Mouse (Mus musculus) liver, embryonic 14.5 days (tissue): ENCODE data around the gene Metrn. TPM values are rescaled to one million over a fixed set of nuclear protein-coding genes. Genes with fewer than 3 reads are reported as not detected.
A peak's percentile ranks its signal among the peaks of the same experiment; 100 is the strongest.

Source experiments
- ATAC-seq: fragments of 200-750 bp; cut with Nextera tagmentation; 2 replicates; pipeline ENCODE4 v1.8.0; 2017; ENCODE audit warnings: moderate number of reproducible peaks, mild to moderate bottlenecking, moderate library complexity; ENCODE audit not compliant: insufficient read depth
- DNase-seq, 3 experiments: peaks; one replicate each; pipeline ENCODE4 v3.0.0-alpha.2; 2012 to 2013; ENCODE audit warnings: low read depth in 3 of 3, low spot score in 3 of 3
- H3K27ac ChIP-seq: fragments of 300-500 bp; sonication (generic); 2 replicates; pipeline ENCODE4 v1.5.1; 2014; ENCODE audit warnings: moderate library complexity, mild to moderate bottlenecking, control low read depth, inconsistent platforms
- H3K27me3 ChIP-seq: fragments of 300-500 bp; sonication (generic); 2 replicates; pipeline ENCODE4 v1.6.1; 2014; ENCODE audit warnings: mild to moderate bottlenecking, low read length, moderate library complexity; ENCODE audit not compliant: control insufficient read depth, insufficient read depth
- H3K36me3 ChIP-seq: fragments of 300-500 bp; sonication (generic); replicated peaks from 2 replicates; pipeline ENCODE4 v1.6.1; 2014; ENCODE audit warnings: low read depth; ENCODE audit not compliant: control insufficient read depth, insufficient read depth
- H3K4me1 ChIP-seq, 2 experiments: fragments of 200-500 bp in 1 of 2; fragments of 300-500 bp in 1 of 2; sonication (generic) in 1 of 2; replicated peaks; 2 replicates each; pipeline ENCODE4 v1.6.1; 2012 to 2014; ENCODE audit warnings: antibody characterized with exemption in 1 of 2, inconsistent platforms in 1 of 2, low read length in 1 of 2; ENCODE audit not compliant: control insufficient read depth in 2 of 2, insufficient read depth in 2 of 2
- H3K4me2 ChIP-seq: fragments of 300-500 bp; sonication (generic); 2 replicates; pipeline ENCODE4 v1.6.1; 2014; ENCODE audit warnings: low read depth, mild to moderate bottlenecking, control low read depth, moderate library complexity
- H3K4me3 ChIP-seq, 2 experiments: fragments of 200-500 bp in 1 of 2; fragments of 300-500 bp in 1 of 2; sonication (generic) in 1 of 2; 2 replicates each; pipeline ENCODE4 v1.5.1; 2012 to 2014; ENCODE audit warnings: low read depth in 2 of 2, low read length in 2 of 2, mild to moderate bottlenecking in 2 of 2, control low read depth in 1 of 2, inconsistent platforms in 1 of 2, moderate library complexity in 1 of 2; ENCODE audit not compliant: insufficient read depth in 1 of 2
- H3K9ac ChIP-seq: fragments of 300-500 bp; sonication (generic); replicated peaks from 2 replicates; pipeline ENCODE4 v1.6.1; 2014; ENCODE audit warnings: mild to moderate bottlenecking, control low read depth, moderate library complexity
- H3K9me3 ChIP-seq: fragments of 300-500 bp; sonication (generic); 2 replicates; pipeline ENCODE4 v1.6.1; 2016; ENCODE audit warnings: low read length, mixed read lengths; ENCODE audit not compliant: control insufficient read depth
- CTCF ChIP-seq: IDR thresholded peaks from 2 replicates; pipeline ENCODE4 v1.5.1; 2016; ENCODE audit warnings: antibody characterized with exemption, low read depth, control low read depth
- EP300 ChIP-seq: IDR thresholded peaks from 2 replicates; pipeline ENCODE4 v1.6.1; 2016; ENCODE audit warnings: antibody characterized with exemption, low read depth
- WGBS: fragments of 180-500 bp; shearing (Covaris S2); extraction: QIAGEN DNeasy Blood & Tissue Kit; methylation state at CpG from one replicate; pipeline ENCODE4 v1.1.7; 2014; ENCODE audit not compliant: insufficient replicate concordance; 5-methylcytosine and 5-hydroxymethylcytosine counted together
- polyA plus RNA-seq, 2 experiments: library from polyadenylated mRNA; depleted of rRNA in 1 of 2; stranded (reverse) in 1 of 2; unstranded in 1 of 2; fragments of >200 nt; fragmentation: Nextera tagmentation in 1 of 2; extraction: Ambion mirVana in 1 of 2; gene quantifications; 2 replicates each; pipeline versions ENCODE4 v1.2.1 to v1.2.3; 2012 to 2014

Gene Metrn
- polyA plus RNA-seq, 2 experiments, result 4.1 to 20.3 TPM

DNA sequence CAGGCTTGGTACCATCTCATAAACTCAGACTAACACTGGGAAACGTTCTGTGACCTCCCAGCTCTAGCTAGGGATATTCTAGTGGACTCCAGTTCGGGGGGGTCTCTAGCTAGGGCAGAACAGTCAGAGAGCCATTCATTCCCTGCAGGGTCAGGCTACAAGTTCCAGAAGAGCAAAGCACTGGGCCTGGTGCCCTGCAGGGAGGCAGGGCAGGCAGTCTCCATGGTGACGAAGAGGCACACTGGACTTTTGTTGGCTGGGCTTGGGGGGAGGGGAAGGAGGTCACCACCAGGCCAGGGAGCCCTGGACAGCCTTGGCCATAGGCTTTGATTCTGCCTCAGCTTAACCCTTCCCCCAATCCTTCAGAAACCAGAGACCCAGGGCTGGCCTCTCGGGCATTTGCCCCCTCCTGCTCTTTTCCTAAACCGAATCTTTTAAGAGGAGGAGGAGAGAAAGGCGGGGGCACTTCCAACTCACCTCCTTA lies 1.3 kb downstream of the Metrn start, which contains the start of gene AC134908.4:
AC134908.4 (minus strand) TSS at position 51 of the 484 bp plus-strand sequence.
- 44% methylated on average over 6 of the region's 6 CpGs for WGBS
- Histone ChIP-seq H3K27me3 (no peaks in the 10 kb centered on the region), H3K36me3 (no peaks in the 10 kb centered on the region), H3K4me3 (peak within 1 kb of the TSS; percentile 57 to 62), H3K4me1 (peaks cover 11 to 25% of the 10 kb centered on the region in 2 experiments), H3K4me2 (peak within 1 kb of the TSS; percentile 92), H3K9ac (peak within 1 kb of the TSS; percentile 74), H3K9me3 (no peaks in the 10 kb centered on the region), H3K27ac (no peak within 1 kb of the TSS)
- DNase-seq (no peak), ATAC-seq (no peak)
- TF ChIP-seq EP300, result no peak
- no peak for TF ChIP-seq CTCF

DNA sequence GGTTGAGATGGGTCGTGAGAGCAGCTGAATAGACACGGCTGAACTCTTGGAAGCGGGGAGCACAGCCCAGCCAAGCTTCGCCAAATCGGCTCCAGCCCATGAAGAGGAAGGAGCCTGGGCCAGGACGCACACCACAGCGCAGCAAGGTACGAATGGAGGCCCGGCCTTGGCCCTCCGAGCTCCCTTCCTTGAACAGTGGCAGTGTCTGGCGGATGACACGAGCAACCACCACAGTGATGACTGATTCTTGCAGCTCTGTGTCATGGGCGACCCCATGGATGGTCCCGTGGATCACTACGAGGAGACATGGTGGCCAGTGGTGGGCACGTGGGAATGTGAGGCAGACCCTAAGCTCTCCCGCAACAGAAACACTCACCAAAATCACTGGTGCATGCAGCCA lies 1.9 kb downstream of the Metrn start:
- Histone ChIP-seq H3K27ac (no peak overlapping the region), H3K9me3 (no peaks in the 10 kb centered on the region), H3K4me1 (peaks cover 11 to 25% of the 10 kb centered on the region in 2 experiments), H3K4me2 (no peak overlapping the region), H3K4me3 (no peak overlapping the region), H3K27me3 (no peaks in the 10 kb centered on the region), H3K9ac (no peak overlapping the region), H3K36me3 (no peaks in the 10 kb centered on the region)
- DNase-seq, result no peak
- 83% methylated on average over 17 of the region's 17 CpGs for WGBS
- ATAC-seq, result no peak
- TF ChIP-seq EP300 (no peak), CTCF (no peak)

DNA sequence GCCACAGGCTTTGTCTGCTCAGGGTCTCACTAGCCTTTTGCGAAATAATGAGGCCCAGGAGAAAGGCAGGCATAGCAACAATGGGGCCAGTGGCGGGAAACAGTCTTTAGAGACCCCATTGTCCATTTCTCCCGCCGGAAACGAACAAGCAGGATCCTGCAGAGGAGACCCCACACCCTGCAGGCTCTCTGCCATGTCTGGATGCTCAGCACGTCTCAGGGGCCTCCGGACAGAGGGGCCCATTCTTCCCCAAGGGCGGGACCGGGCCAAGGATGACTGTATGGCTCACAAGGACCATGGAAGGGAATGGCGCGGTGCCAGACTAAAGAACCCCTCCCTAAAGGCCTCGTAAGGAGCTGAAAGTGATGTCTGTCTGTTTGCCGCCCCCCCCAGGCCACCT lies 2.7 kb downstream of the Metrn start:
- no peak overlapping the region for H3K27ac ChIP-seq

DNA sequence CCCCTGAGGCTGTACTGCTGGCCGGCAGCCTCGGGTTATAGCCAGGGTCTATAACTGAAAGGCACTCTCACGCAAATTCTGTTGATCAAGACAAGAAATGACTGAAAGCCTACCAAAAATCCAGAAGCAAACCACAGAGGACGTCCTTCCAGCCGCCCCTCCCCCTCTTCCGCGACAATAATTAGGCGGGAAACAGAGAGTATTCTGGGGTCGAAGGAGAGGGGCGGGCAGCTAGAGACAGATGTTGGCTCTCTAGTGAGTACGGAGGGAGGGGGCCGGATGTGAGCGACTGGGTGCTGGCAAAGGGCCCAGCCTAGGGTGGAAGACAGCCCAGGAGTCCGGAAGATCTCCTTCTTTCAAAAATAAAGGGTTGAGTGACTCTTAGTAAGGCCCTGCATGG lies 4.3 kb downstream of the Metrn start, which contains the start of gene Fam173a:
Fam173a (minus strand) TSS at position 287 of the 400 bp plus-strand sequence.
- peak within 1 kb of the TSS; percentile 78 to 95 for H3K4me3 ChIP-seq
- no peak for TF ChIP-seq CTCF
- TF ChIP-seq EP300, result no peak
- peaks cover 6% of the 10 kb centered on the region for H3K36me3 ChIP-seq
- peak within 1 kb of the TSS; percentile 57 for H3K27ac ChIP-seq
- peak in 1 of 3 experiments; percentile 34 for DNase-seq
- H3K9me3 ChIP-seq, result no peaks in the 10 kb centered on the region
- peak within 1 kb of the TSS; percentile 71 for H3K9ac ChIP-seq
- peak within 1 kb of the TSS; percentile 95 for H3K4me2 ChIP-seq
- under 1% methylated on average over 14 of the region's 14 CpGs for WGBS
- peaks cover 11 to 24% of the 10 kb centered on the region in 2 experiments for H3K4me1 ChIP-seq
- peak; percentile 48 for ATAC-seq
- no peaks in the 10 kb centered on the region for H3K27me3 ChIP-seq

More for the DNA sequence above, 2.7 kb downstream of the Metrn start:
- DNase-seq (no peak), ATAC-seq (no peak)
- WGBS, result 78% methylated on average over 13 of the region's 13 CpGs
- Histone ChIP-seq H3K9me3 (no peaks in the 10 kb centered on the region), H3K4me2 (no peak overlapping the region), H3K27me3 (no peaks in the 10 kb centered on the region), H3K9ac (no peak overlapping the region), H3K4me1 (peaks cover 11 to 25% of the 10 kb centered on the region in 2 experiments), H3K36me3 (peaks cover 6% of the 10 kb centered on the region), H3K4me3 (no peak overlapping the region)
- TF ChIP-seq CTCF, result no peak
- no peak for TF ChIP-seq EP300

DNA sequence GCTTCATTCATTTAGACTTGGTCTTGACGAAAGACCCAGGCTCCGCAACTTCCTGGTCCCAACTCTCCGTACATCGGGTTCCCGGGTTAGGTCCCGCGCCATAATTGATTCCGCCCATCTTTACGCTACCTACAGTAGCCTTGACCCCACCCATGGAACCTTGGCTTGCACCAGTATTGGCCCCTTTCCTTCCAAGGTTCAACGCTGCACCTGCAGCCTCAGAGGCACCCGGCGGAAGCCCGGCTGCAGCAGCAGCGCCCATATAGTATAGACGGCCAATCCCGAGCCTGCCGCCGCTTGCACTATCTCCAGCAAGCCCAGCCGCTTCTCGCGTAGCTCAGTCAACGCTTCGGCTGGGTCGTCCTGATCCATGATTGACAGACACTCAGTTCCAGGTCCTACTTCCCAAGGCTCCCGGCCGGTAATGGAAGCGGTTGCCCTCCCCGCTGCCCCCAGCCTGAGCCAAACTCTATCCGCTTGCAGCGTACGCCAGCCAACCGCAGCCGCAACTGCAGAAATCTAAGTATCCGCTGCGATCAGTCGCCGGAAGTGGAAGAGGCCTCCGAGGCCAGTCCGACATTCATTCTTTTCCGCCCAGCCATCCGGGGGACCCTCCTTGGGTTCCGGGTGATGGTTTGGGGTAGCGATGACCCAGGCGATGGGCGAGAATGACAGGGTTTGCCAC lies 5.0 kb downstream of the Metrn start:
- H3K9me3 ChIP-seq, result no peaks in the 10 kb centered on the region
- H3K27me3 ChIP-seq, result no peaks in the 10 kb centered on the region
- H3K4me2 ChIP-seq, result peak overlapping the region; percentile 95
- DNase-seq (peak; percentile 71 to 73 (median 72)), ATAC-seq (peak; percentile 73)
- TF ChIP-seq EP300 (no peak), CTCF (no peak)
- peak overlapping the region; percentile 57 for H3K27ac ChIP-seq
- peaks cover 6% of the 10 kb centered on the region for H3K36me3 ChIP-seq
- WGBS, result under 1% methylated on average over 45 of the region's 45 CpGs
- peak overlapping the region; percentile 71 for H3K9ac ChIP-seq
- H3K4me3 ChIP-seq, result peak overlapping the region; percentile 78 to 95
- H3K4me1 ChIP-seq, result peaks cover 7 to 19% of the 10 kb centered on the region in 2 experiments
